Mouse (Mus musculus) CD4-positive, CD25-positive, alpha-beta regulatory T cell, adult 4 months (primary cell): ENCODE results near the gene Fpr-rs3. TPM values are rescaled to one million over a fixed set of nuclear protein-coding genes. Genes with fewer than 3 reads are reported as not detected.

Source experiments
- ATAC-seq: one replicate; pipeline ENCODE4 v1.8.0; 2017
- polyA plus RNA-seq, 2 experiments: library from polyadenylated mRNA; unstranded; fragments of 100-300 nt; shearing (Covaris generic); gene quantifications; one replicate each; pipeline ENCODE4 v1.2.1; 2017

Gene Fpr-rs3
- not detected for polyA plus RNA-seq

- ATAC-seq: no peak
Measured at GRCm38 (mm10) chr17:20624777-20625176, at the start of gene Fpr-rs3. Gene Fpr-rs3, minus strand, starts transcription at chr17:20624877.

GRCm38 (mm10) chr17:20596323-20596722 is 28.4 kb downstream of the Fpr-rs3 start, which contains the start of gene Vmn2r110:
Gene Vmn2r110, minus strand, starts transcription at chr17:20596423.
- no peak for ATAC-seq

Other genes starting within 250 kb of the Fpr-rs3 start
- not detected for gene Vmn1r224, start 210.7 kb downstream of the Fpr-rs3 start, polyA plus RNA-seq
- gene Vmn2r108, start 143.5 kb downstream of the Fpr-rs3 start, polyA plus RNA-seq: not detected
- not detected for gene Vmn1r225, start 126.7 kb downstream of the Fpr-rs3 start, polyA plus RNA-seq
- gene Vmn2r109, start 60.1 kb downstream of the Fpr-rs3 start, polyA plus RNA-seq: not detected
- not detected for gene Vmn2r110, start 28.5 kb downstream of the Fpr-rs3 start, polyA plus RNA-seq
- not detected for gene Vmn1r226, start 58.0 kb upstream of the Fpr-rs3 start, polyA plus RNA-seq
- not detected for gene Vmn1r227, start 105.0 kb upstream of the Fpr-rs3 start, polyA plus RNA-seq
- not detected for gene Vmn1r228, start 161.3 kb upstream of the Fpr-rs3 start, polyA plus RNA-seq
- gene Vmn1r229, start 186.7 kb upstream of the Fpr-rs3 start, polyA plus RNA-seq: under 1 TPM in 1 of 2 experiments, not detected in 1; 0.09 TPM
- not detected for gene Vmn1r230, start 215.6 kb upstream of the Fpr-rs3 start, polyA plus RNA-seq